Mouse (Mus musculus) brown adipose tissue, adult 24 weeks (tissue): Measurements from ENCODE around the gene Oard1. TPM values are rescaled to one million over a fixed set of nuclear protein-coding genes. Genes with fewer than 3 reads are reported as not detected.

ENCODE experiments used
- H3K27ac ChIP-seq: fragments of 200-500 bp; replicated peaks from 2 replicates; pipeline ENCODE4 v1.5.1; 2012; ENCODE audit warnings: low read depth, mild to moderate bottlenecking, low read length
- H3K4me1 ChIP-seq: fragments of 200-500 bp; 2 replicates; pipeline ENCODE4 v1.6.1; 2012; ENCODE audit warnings: low read length, mixed read lengths; ENCODE audit not compliant: control insufficient read depth, insufficient read depth, insufficient read length
- H3K4me3 ChIP-seq: fragments of 200-500 bp; 2 replicates; pipeline ENCODE4 v1.5.1; 2012; ENCODE audit warnings: low read depth, mild to moderate bottlenecking, low read length, moderate library complexity; ENCODE audit not compliant: insufficient read depth
- polyA plus RNA-seq: library from polyadenylated mRNA; stranded (reverse); fragments of >200 nt; gene quantifications from 2 replicates; pipeline ENCODE4 v1.2.4, GENCODE M21; 2012; ENCODE audit not compliant: missing spikeins, insufficient read depth, insufficient read length

The Oard1 gene
- 34.0 and 34.6 TPM in 2 replicates for polyA plus RNA-seq

DNA sequence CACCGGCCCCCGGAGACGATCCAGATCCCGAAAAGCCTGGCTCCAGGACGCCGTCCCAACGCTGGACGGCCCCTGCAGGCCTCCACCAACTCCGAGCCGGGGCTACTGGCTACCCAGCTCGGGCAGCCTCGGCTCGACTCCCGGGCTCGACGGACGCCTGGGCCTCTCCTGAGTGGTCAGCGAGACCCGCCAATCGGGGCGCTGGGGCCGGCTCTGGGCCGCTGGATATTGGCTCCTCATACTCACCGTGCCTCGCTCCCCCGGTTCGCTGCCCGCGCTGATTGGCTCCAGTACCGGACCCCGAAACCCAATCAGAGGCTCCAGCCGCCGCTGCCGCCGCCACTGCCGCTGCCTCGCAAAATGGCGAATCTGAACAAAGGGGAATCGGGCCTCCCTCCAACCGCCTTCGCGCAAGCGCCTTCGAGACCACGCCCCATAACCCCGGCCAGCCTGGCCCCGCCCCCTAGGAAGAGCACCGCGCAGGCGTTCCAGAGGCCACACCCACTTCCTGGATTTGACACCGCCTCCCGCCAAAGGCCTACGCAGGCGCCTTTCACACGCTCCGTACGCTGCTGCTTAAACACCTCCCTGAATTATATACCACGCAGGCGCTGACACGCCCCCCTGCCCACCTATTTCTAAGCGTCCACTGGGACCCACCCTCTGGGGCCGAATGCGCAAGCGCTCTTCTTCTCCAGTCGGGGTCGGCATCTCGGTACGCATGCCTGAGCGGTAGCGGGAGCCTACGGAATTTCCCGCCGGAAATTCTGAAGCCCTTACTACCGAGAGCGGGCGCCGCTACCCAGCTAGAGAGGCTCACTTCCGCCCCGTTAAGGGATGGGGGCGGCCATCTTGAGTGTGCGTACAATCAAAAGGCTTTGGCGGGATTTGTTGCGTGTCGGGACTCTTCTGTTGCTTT is at the start of gene Oard1, which contains the start of gene Nfya:
Gene Oard1 (plus strand): TSS at position 635 of the 919 bp plus-strand sequence.
Gene Nfya (minus strand): TSS at position 527 of the 919 bp plus-strand sequence.
- Histone ChIP-seq H3K4me1 (peaks cover 2% of the 10 kb centered on the region; the same call in 1 of the 2 replicates), H3K27ac (peak within 1 kb of the TSS; percentile 97), H3K4me3 (peak within 1 kb of the TSS; percentile 99)

DNA sequence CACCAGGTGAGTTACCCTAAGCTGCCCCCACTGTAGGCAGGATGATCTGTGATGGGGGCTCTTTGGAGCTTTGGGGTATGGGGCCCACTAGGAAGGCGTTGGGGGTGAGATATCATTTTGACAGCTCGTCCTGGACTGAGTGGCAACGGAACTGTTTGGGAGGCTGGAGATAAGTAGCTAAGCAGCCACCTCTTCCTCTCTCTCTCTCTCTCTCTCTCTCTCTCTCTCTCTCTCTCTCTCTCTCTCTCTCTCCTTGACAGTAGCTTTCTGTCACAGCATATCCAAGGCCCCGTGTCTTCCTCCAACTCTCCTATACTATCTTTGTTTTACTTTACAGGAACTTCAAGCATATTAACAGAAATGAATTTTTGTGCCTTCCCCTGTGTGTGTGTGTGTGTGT is 49.4 kb upstream of the Oard1 start:
- Histone ChIP-seq H3K27ac (no peak overlapping the region), H3K4me3 (no peak overlapping the region), H3K4me1 (no peaks in the 10 kb centered on the region)

DNA sequence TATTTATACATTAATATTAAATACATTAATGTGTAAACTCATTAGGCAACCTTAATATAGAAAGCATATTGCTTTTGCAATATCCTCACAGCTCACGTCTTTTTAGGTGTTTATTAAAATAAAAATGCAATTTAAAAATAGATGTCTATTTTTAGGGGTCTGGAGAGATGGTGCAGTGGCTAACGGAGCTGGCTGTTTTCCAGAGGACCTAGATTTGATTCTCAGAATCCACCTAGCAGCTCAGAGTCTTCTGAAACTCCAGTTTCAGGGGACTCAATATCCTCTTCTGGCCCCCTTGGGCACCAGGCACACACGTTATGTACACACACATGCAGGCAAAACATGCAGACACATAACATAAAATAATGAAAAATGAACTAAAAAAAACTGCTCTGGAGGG is 47.5 kb upstream of the Oard1 start:
- H3K4me1 ChIP-seq: no peaks in the 10 kb centered on the region
- H3K4me3 ChIP-seq: no peak overlapping the region
- H3K27ac ChIP-seq: no peak overlapping the region

DNA sequence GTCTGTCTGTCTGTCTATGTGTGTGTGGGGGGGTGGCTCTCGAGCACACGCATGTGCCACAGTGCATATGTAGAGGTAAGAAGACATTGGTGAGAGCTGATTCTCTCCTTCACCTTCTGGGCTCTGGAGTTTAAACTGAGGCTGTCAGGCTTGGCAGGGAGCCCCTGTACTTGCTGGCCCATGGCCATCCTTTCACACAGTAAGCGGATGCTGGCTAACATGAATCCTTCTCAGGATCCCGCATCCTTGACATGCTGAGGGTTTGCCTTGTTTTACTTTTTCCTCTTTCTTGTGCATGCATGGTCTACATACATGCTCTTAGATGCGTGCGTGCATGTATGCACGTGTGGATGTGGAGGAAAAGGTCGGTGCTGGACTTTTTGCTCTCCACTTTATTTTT is 46.8 kb upstream of the Oard1 start:
- Histone ChIP-seq H3K4me3 (no peak overlapping the region), H3K27ac (no peak overlapping the region), H3K4me1 (no peaks in the 10 kb centered on the region)

DNA sequence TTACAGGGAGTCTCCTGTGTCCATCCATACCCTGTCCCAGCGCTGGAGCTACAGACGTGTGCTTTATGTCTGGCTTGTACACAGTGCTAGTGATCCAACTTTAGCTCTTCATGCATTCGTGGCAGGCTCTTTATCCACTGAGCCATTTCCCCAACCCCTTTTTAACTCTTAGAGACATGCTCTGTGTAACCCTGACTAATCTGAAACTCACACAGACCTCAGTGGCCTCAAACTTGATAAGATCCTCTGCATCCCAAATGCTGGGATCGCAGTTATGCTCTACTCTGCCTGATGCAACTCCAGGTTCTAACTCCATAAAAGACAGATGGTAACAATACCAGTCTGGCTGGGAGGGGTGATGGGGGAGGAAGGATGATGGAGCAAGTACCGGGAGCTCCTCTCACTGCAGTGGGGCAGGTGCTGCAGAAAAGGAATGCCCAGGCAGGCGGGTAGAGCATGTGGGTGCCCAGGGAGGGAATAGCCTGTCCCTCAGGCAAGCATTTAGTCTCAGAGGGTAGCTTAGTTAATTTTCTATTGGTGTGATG is 46.3 kb upstream of the Oard1 start:
- H3K4me3 ChIP-seq: no peak overlapping the region
- H3K4me1 ChIP-seq: no peaks in the 10 kb centered on the region
- no peak overlapping the region for H3K27ac ChIP-seq

DNA sequence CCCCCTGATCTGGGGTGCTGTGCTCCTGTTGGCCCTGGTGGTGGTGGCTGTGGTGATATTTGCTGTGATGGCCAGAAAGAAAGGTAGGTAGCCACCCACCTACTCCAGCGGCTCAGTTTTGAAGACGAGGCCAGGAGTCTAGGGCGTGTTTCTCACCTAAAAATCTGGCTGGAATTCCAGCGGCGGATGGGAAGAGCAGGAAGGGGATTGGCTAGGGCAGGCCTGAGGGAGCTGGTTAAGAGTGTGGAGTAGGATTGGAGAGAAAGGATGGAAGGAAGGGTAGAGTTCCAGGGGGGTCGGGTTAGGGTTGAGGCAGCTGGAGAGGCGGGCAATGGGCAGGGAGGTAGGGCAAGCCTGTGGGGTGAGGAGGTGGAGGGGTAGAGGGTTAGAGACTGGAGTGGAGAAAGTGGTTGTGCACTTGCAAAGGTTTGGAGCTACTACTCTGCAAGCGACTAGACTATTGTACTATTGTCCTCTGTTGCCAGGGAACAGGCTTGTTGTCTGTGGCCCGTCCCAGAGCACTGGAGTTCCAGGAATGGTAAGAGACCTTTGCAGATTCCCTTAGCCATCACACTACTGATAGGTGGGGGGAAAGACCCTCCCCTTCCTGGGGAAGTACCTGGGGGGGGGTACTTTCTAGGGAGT is 44.2 kb upstream of the Oard1 start:
- Histone ChIP-seq H3K4me1 (no peaks in the 10 kb centered on the region), H3K4me3 (no peak overlapping the region), H3K27ac (no peak overlapping the region)

DNA sequence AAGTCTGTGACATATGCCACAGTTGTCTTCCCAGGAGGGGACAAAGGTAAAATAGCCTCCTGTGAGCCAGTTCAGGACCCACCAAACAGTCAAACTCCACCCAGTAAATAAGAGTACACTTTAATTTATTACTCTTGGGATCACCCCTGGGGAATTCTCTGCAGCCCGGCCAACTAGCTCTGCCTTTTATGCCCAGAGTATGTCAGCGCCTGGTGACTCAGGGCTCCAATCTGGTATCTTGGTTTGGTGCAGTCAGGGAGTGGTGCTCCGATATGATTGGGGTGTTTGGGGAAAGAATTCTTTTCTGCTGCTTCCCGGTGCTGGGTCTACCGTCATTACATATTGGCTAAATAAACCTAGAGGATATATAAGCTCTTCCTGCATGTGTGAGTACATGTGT is 43.0 kb upstream of the Oard1 start:
- H3K4me1 ChIP-seq: no peaks in the 10 kb centered on the region
- H3K4me3 ChIP-seq: no peak overlapping the region
- H3K27ac ChIP-seq: no peak overlapping the region

DNA sequence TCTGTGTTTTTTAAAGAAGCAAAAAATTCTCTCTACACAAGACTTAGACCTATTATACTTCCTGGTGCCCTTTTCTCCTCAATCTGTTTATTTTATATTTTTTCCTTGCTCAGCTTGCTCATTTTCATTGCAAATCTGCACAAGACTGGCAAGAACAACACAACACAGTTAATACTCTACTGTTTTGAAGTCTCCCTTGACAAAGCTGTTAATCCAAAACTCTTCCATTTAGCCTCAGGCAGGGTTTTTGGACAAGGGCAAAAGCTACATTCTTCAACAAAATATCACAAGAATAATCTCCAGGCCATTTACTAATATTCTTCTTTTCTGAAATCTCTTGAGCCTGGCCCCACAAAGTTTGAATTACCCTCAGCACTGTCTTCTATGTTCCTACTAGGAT is 38.2 kb upstream of the Oard1 start:
- Histone ChIP-seq H3K27ac (no peak overlapping the region), H3K4me3 (no peak overlapping the region), H3K4me1 (no peaks in the 10 kb centered on the region)

DNA sequence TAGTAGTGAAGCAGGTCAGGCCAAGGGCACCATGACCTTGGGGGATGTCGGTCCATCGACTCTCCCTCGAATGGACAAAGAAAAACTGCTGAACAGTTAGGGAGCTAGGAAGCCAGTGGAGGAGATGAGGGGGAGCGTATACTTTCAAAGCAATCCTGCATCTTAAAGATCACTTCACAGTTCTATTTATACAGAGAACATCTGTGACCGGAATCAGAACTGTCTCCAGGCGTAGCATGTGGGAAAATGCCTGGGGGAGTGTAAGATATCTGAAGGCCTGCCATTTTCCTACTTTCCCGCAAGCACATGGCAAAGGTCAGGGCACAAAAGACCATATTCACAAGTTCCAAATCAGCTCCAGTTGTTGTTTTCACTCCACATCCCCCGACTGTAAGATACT is 36.8 kb upstream of the Oard1 start:
- H3K27ac ChIP-seq: no peak overlapping the region
- no peaks in the 10 kb centered on the region for H3K4me1 ChIP-seq
- no peak overlapping the region for H3K4me3 ChIP-seq

DNA sequence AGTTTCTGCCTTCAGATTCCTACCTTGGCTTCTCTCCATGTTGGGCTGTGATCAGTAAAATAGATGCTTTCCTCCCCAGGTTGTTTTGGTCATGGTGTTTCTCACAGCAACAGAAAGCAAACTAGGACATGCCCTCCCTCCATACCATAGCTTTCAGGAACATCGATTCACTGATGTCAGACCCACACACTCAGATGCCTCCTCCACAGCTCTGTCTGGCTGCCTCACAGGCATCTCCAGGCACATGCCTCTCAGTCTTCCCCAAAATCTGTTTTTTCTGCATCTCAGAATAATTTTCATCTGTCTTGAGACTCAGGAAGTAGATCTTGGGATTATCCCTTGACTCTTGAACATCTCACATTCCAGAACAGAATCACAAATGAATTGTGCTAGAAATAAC is 33.7 kb upstream of the Oard1 start:
- no peak overlapping the region for H3K4me3 ChIP-seq
- no peaks in the 10 kb centered on the region for H3K4me1 ChIP-seq
- H3K27ac ChIP-seq: no peak overlapping the region

DNA sequence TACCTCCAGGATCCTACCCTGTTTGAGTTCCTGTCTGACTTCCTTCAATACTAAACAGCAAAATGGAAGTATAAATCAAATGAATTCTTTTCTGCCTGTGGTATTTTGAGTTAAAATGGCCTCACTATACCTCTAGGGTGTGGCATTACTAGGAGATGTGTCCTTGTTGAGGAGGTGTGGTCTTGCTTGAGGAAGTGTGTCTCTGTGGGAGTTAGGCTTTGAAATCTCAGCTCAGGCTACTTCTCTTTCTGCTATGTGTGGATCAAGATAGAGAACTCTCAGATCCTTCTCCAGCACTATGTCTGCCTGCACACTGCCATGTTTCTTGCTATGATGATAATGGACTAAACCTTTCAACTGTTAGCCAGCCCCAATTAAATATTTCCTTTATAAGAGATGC is 30.8 kb upstream of the Oard1 start:
- Histone ChIP-seq H3K4me1 (no peaks in the 10 kb centered on the region), H3K4me3 (no peak overlapping the region), H3K27ac (no peak overlapping the region)

DNA sequence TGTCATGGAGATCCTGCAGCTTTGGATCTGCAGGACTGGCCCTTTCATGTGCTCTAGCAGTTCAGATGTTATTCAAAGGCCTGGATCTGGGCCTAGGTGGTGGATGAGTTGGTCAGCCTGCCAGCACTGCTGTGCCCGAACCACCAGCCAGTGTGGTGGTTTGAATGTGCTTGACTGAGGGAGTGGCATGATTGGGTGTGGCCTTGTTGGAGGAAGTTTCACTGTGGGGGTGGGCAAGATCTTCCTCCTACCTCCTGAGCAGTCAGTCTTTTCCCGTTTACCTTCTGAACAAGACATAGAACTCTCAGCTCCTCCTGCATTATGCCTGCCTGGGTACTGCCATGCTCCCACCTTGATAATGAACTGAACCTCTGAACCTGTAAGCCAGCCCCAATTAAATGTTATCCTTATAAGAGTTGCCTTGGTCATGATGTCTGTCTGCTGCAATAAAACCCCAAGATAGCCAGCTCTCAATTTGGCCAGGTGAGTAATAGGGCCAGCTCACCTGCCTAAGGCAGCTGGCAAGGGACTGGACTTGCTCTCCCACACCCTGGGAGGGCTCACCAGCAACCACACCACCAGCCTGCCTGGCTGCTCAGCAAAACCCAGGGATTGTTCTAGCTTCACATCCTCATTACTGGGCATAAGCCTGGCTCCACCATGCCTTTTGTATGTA is 23.9 kb upstream of the Oard1 start:
- Histone ChIP-seq H3K27ac (no peak overlapping the region), H3K4me3 (no peak overlapping the region), H3K4me1 (no peaks in the 10 kb centered on the region)

DNA sequence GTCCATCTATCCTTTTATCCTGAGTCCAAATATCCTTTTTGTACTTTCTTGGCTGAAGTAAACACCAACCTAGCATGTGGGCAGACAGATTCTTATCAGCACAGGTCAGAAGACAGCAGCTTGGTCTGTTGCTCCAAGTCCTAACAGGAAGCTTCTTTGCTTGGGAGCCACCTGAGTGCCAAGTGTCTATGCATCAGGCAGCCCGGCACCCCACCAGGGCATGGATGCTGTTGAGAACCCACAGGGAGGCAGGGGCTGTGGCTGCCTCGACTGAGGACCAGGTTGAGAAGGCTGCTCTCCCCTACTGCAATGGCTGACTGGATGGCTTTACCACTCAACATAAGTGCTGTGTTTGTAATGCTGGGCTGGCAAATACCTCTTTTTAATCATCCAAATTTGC is 21.1 kb upstream of the Oard1 start:
- no peak overlapping the region for H3K27ac ChIP-seq
- no peak overlapping the region for H3K4me3 ChIP-seq
- no peaks in the 10 kb centered on the region for H3K4me1 ChIP-seq

DNA sequence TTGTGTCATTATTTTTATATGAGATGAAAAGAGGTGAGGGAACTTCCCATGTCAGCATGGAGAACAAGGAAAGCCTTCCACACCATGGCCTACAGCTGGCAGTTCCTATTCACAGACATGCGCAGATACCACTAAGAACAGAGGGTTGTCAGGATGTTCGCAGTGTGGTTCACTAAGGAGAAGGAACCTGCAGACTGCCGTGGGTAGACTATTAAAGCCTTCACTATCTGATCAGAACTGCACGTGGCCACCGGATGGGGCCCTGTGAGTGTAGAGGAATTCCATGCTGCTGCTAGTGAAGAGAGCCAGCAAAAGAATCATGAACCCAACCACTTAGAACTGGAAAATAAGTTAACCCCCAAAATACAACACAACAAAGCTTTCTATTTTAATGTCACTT is 20.4 kb upstream of the Oard1 start:
- no peak overlapping the region for H3K4me3 ChIP-seq

DNA sequence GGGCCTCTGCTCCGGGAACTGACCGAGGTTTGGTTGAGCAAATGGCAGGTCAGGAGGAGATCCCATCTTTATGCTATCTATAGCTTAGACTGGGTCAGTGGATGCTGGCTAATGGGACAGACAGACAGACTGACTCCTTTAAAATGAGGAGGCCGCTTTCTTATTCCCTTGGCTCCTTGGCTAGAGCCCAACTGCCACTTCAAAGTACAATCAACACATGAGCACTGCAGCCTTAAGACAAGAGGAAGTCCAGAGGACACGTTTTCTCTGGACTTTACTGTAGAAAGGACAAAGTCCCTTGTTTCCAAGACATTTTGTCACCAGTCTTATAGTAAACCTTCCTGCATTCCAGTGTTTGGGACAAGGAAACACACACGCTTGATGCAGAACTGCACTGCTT is 18.4 kb upstream of the Oard1 start:
- Histone ChIP-seq H3K27ac (no peak overlapping the region), H3K4me1 (no peaks in the 10 kb centered on the region), H3K4me3 (no peak overlapping the region)

More for the DNA sequence above, 20.4 kb upstream of the Oard1 start:
- Histone ChIP-seq H3K4me1 (no peaks in the 10 kb centered on the region), H3K27ac (no peak overlapping the region)
